Mouse (Mus musculus) intestine, postnatal 0 days (tissue): ENCODE measurements around the gene Psip1. TPM values are rescaled to one million over a fixed set of nuclear protein-coding genes. Genes with fewer than 3 reads are reported as not detected.

Source experiments
- ATAC-seq: fragments of 200-750 bp; cut with Nextera tagmentation; 2 replicates; pipeline ENCODE4 v1.8.0; 2017; ENCODE audit warnings: mild to moderate bottlenecking, moderate TSS enrichment, moderate library complexity
- H3K27ac ChIP-seq: fragments of 300-500 bp; sonication (generic); 2 replicates; pipeline ENCODE4 v1.5.1; 2014; ENCODE audit warnings: mild to moderate bottlenecking, low read depth, low read length, moderate library complexity
- H3K27me3 ChIP-seq: fragments of 300-500 bp; sonication (generic); replicated peaks from 2 replicates; pipeline ENCODE4 v1.6.1; 2014; ENCODE audit warnings: low read length, mixed read lengths; ENCODE audit not compliant: control insufficient read depth, insufficient read depth
- H3K36me3 ChIP-seq: fragments of 300-500 bp; sonication (generic); 2 replicates; pipeline ENCODE4 v1.6.1; 2014; ENCODE audit warnings: mild to moderate bottlenecking, moderate library complexity; ENCODE audit not compliant: control insufficient read depth, insufficient read depth
- H3K4me1 ChIP-seq: fragments of 300-500 bp; sonication (generic); replicated peaks from 2 replicates; pipeline ENCODE4 v1.6.1; 2014; ENCODE audit warnings: antibody characterized with exemption, low read length, mixed read lengths; ENCODE audit not compliant: control insufficient read depth, insufficient read depth
- H3K4me2 ChIP-seq: fragments of 300-500 bp; sonication (generic); replicated peaks from 2 replicates; pipeline ENCODE4 v1.6.1; 2014; ENCODE audit warnings: low read depth, mild to moderate bottlenecking, moderate library complexity
- H3K4me3 ChIP-seq: fragments of 300-500 bp; sonication (generic); 2 replicates; pipeline ENCODE4 v1.5.1; 2014; ENCODE audit warnings: low read depth, low read length
- H3K9ac ChIP-seq: fragments of 300-500 bp; sonication (generic); 2 replicates; pipeline ENCODE4 v1.6.1; 2014; ENCODE audit warnings: mild to moderate bottlenecking, low read depth, low read length
- H3K9me3 ChIP-seq: fragments of 300-500 bp; sonication (generic); 2 replicates; pipeline ENCODE4 v1.6.1; 2016; ENCODE audit warnings: mixed run types; ENCODE audit not compliant: control insufficient read depth
- CTCF ChIP-seq: sonication (generic); IDR thresholded peaks from 2 replicates; pipeline ENCODE4 v1.5.1; 2016; ENCODE audit warnings: low read depth, mild to moderate bottlenecking, control low read depth, antibody characterized with exemption, moderate library complexity
- WGBS: fragments of 180-500 bp; shearing (Covaris S2); extraction: QIAGEN DNeasy Blood & Tissue Kit; methylation state at CpG from one replicate; pipeline ENCODE4 v1.1.7; 2014; 5-methylcytosine and 5-hydroxymethylcytosine counted together
- polyA plus RNA-seq: library from polyadenylated mRNA; unstranded; fragments of >200 nt; fragmentation: Nextera tagmentation; extraction: Ambion mirVana; gene quantifications from 2 replicates; pipeline ENCODE4 v1.2.1, GENCODE M21; 2015

Psip1 gene
- polyA plus RNA-seq, 1 experiment from 2014 or later = 32.1 TPM

DNA sequence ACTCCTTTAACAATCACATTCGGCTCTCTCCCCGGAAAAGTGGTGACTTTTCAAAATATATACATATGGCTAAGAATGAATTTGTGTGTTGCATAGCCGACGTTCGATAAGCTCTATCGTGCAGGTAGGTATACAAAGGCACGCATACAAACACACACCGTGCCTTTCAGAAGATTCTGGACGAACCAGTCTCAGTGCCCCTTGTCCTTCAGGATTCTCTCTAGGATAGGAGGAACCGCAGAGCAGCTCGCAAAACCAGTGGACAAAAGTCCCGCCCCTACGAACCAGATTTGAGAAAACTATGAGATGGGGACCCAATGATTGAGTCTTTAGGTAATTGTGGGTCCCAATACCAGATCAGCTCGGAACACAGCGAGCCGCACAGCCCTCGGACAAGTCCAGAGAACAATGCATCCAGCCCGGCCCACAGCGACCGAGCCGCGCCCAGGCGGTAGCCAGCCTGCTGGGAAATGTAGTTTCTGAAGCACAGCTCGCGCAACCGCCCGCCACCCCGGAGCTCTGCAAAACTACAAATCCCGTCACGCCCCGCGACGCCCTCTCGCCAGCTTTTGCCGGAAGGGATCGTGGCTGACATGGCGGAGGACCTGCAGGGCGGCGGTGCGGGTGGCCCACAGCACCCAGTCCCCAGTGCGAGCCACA lies 69.0 kb downstream of the Psip1 start, which contains the start of gene Snapc3:
Gene Snapc3, plus strand, starts transcription at position 565 of the 660 bp plus-strand sequence.
- TF ChIP-seq CTCF = peak; percentile 24; the same call in 1 of the 2 replicates
- H3K36me3 ChIP-seq = no peaks in the 10 kb centered on the region
- peak within 1 kb of the TSS; percentile 60 for H3K27ac ChIP-seq
- peak within 1 kb of the TSS; percentile 91 for H3K4me3 ChIP-seq
- no peaks in the 10 kb centered on the region for H3K9me3 ChIP-seq
- peak within 1 kb of the TSS; percentile 71 for H3K4me2 ChIP-seq
- under 1% methylated on average over 41 of the region's 41 CpGs for whole genome bisulfite sequencing
- no peaks in the 10 kb centered on the region for H3K4me1 ChIP-seq
- H3K9ac ChIP-seq = peak within 1 kb of the TSS; percentile 83
- H3K27me3 ChIP-seq = no peaks in the 10 kb centered on the region
- peak; percentile 99 for ATAC-seq

- WGBS = 83% methylated on average over 5 of the region's 5 CpGs
- Histone ChIP-seq H3K9ac (no peak overlapping the region), H3K27me3 (no peaks in the 10 kb centered on the region), H3K27ac (no peak overlapping the region), H3K4me3 (no peak overlapping the region), H3K4me1 (no peaks in the 10 kb centered on the region), H3K4me2 (no peak overlapping the region), H3K36me3 (no peaks in the 10 kb centered on the region), H3K9me3 (no peaks in the 10 kb centered on the region)
- ATAC-seq = no peak
- no peak for TF ChIP-seq CTCF
These were observed 71.9 kb downstream of the Psip1 start for GRCm38 (mm10) chr4:83414241-83414824.

- Histone ChIP-seq H3K4me1 (no peaks in the 10 kb centered on the region), H3K4me2 (no peak overlapping the region), H3K9me3 (peaks cover 13% of the 10 kb centered on the region), H3K27me3 (no peaks in the 10 kb centered on the region), H3K36me3 (no peaks in the 10 kb centered on the region), H3K9ac (no peak overlapping the region), H3K27ac (no peak overlapping the region), H3K4me3 (no peak overlapping the region)
- 66% methylated on average over 3 of the region's 3 CpGs for WGBS
- no peak for ATAC-seq
- TF ChIP-seq CTCF = no peak
These were observed 74.2 kb downstream of the Psip1 start for GRCm38 (mm10) chr4:83412060-83412459.

DNA sequence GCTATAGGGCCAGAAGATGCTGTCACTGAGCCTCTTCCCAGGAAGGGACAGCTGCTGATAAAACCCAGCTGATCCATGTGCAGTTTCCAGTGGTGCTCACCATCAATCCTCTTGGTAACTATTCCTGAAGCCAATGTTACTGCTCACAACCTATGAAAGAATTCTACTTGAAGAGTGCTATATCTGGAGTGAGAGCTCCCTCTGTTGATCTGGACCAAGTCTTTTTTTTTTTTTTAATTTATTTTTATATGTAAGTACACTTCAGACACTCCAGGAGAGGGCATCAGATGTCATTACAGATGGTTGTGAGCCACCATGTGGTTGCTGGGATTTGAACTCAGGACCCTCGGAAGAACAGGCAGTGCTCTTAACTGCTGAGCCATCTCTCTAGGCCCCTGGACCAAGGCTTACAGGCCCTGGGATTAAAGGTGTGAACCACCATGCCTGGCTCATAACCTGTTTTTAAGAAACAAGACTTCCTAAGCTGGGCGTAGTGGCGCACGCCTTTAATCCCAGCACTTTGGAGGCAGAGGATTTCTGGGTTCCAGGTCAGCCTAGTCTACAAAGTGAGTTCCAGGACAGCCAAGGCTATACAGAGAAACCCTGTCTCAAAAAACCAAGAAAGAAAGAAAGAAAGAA lies 76.3 kb downstream of the Psip1 start:
- no peaks in the 10 kb centered on the region for H3K4me1 ChIP-seq
- H3K27ac ChIP-seq = no peak overlapping the region
- no peak overlapping the region for H3K4me2 ChIP-seq
- H3K9me3 ChIP-seq = peaks cover 13% of the 10 kb centered on the region
- H3K9ac ChIP-seq = no peak overlapping the region
- H3K36me3 ChIP-seq = no peaks in the 10 kb centered on the region
- no peak overlapping the region for H3K4me3 ChIP-seq
- H3K27me3 ChIP-seq = no peaks in the 10 kb centered on the region
- WGBS = 94% methylated on average over 4 of the region's 4 CpGs
- peak; percentile 47 for TF ChIP-seq CTCF
- no peak for ATAC-seq

GRCm38 (mm10) chr4:83407688-83408087 lies 78.6 kb downstream of the Psip1 start:
- no peak for ATAC-seq
- Histone ChIP-seq H3K4me3 (no peak overlapping the region), H3K36me3 (no peaks in the 10 kb centered on the region), H3K27me3 (no peaks in the 10 kb centered on the region), H3K4me1 (no peaks in the 10 kb centered on the region), H3K9me3 (peaks cover 13% of the 10 kb centered on the region), H3K4me2 (no peak overlapping the region), H3K27ac (no peak overlapping the region), H3K9ac (no peak overlapping the region)
- 88% methylated on average over 6 of the region's 6 CpGs for WGBS
- no peak for TF ChIP-seq CTCF

Other genes starting within 250 kb of the Psip1 start
- gene Ttc39b, start 162.2 kb downstream of the Psip1 start, polyA plus RNA-seq = 2.7 and 2.9 TPM in 2 replicates
- gene Snapc3, start 68.7 kb downstream of the Psip1 start, polyA plus RNA-seq = 12.6 and 13.3 TPM in 2 replicates
- gene Ccdc171, start 39.1 kb upstream of the Psip1 start, polyA plus RNA-seq = 0.69 and 1.2 TPM in 2 replicates